Mouse (Mus musculus) spleen, adult 2 months (tissue): ENCODE measurements at regions not wholly inside any gene's neighbourhood (a gene's known extent, or its start where the extent isn't known, plus 50 kb on each side); places are given as distances from the start of the nearest gene placed in this dataset.

Experiments
- DNase-seq, 2 experiments: peaks; one replicate each; pipeline versions ENCODE4 v3.0.0 to v3.0.0-alpha.2; 2012 to 2021; ENCODE audit warnings: low spot score in 2 of 2, low read depth in 1 of 2
- H3K27ac ChIP-seq: fragments of 200-500 bp; 2 replicates; pipeline ENCODE4 v1.5.1; 2012; ENCODE audit warnings: low read length, inconsistent platforms; ENCODE audit not compliant: insufficient read depth
- H3K27me3 ChIP-seq: fragments of 200-500 bp; 2 replicates; pipeline ENCODE4 v1.6.1; 2012; ENCODE audit warnings: mild to moderate bottlenecking, moderate library complexity, low read length, inconsistent platforms; ENCODE audit not compliant: control insufficient read depth, insufficient read depth
- H3K36me3 ChIP-seq: fragments of 200-500 bp; 2 replicates; pipeline ENCODE4 v1.6.1; 2012; ENCODE audit warnings: mild to moderate bottlenecking, low read length, inconsistent platforms; ENCODE audit not compliant: control insufficient read depth, insufficient read depth
- H3K4me1 ChIP-seq: fragments of 200-500 bp; 2 replicates; pipeline ENCODE4 v1.6.1; 2011; ENCODE audit warnings: inconsistent platforms; ENCODE audit not compliant: control insufficient read depth, insufficient read depth, insufficient read length
- H3K4me3 ChIP-seq: fragments of 200-500 bp; 2 replicates; pipeline ENCODE4 v1.5.1; 2011; ENCODE audit warnings: mild to moderate bottlenecking, inconsistent platforms; ENCODE audit not compliant: insufficient read depth, insufficient read length; ENCODE audit errors: extremely low read depth
- CTCF ChIP-seq: fragments of 200-500 bp; IDR thresholded peaks from 2 replicates; pipeline ENCODE4 v1.5.1; 2011; ENCODE audit warnings: mild to moderate bottlenecking, inconsistent platforms; ENCODE audit not compliant: insufficient read depth, insufficient read length, insufficient replicate concordance; ENCODE audit errors: extremely low read depth
- POLR2A ChIP-seq: fragments of 200-500 bp; IDR thresholded peaks from 2 replicates; pipeline ENCODE4 v1.6.1; 2011; ENCODE audit warnings: low read depth, low read length, inconsistent platforms
- WGBS: fragments of 180-500 bp; shearing (Covaris S2); methylation state at CpG from one replicate; pipeline ENCODE4 v1.1.7; 2018; 5-methylcytosine and 5-hydroxymethylcytosine counted together

GRCm38 (mm10) chr1:60823006-60823665 is 63.7 kb upstream of the Ctla4 start:
- 61% methylated on average over 8 of the region's 8 CpGs for WGBS
- peak; percentile 43 to 67 for DNase-seq
- Histone ChIP-seq H3K4me1 (no peaks in the 10 kb centered on the region), H3K36me3 (no peaks in the 10 kb centered on the region), H3K27me3 (no peaks in the 10 kb centered on the region), H3K4me3 (no peak overlapping the region), H3K27ac (no peak overlapping the region)
- TF ChIP-seq CTCF (peak; percentile 77; the same call in 1 of the 2 replicates), POLR2A (no peak)

GRCm38 (mm10) chr1:60824218-60825125 is 62.3 kb upstream of the Ctla4 start:
- no peak for DNase-seq
- Histone ChIP-seq H3K4me1 (no peaks in the 10 kb centered on the region), H3K36me3 (no peaks in the 10 kb centered on the region), H3K4me3 (no peak overlapping the region), H3K27me3 (no peaks in the 10 kb centered on the region), H3K27ac (no peak overlapping the region)
- WGBS, result 59% methylated on average over 5 of the region's 5 CpGs
- TF ChIP-seq CTCF (no peak), POLR2A (no peak)

- H3K4me1 ChIP-seq, result no peaks in the 10 kb centered on the region
- no peak overlapping the region for H3K27ac ChIP-seq
- no peaks in the 10 kb centered on the region for H3K36me3 ChIP-seq
- no peak for DNase-seq
- H3K27me3 ChIP-seq, result no peaks in the 10 kb centered on the region
- WGBS, result 87% methylated on average over 9 of the region's 9 CpGs
- TF ChIP-seq POLR2A (no peak), CTCF (no peak)
- H3K4me3 ChIP-seq, result no peak overlapping the region
Observed at GRCm38 (mm10) chr1:60825256-60826186, 61.3 kb upstream of the Ctla4 start.

- no peaks in the 10 kb centered on the region for H3K27me3 ChIP-seq
- H3K27ac ChIP-seq, result no peak overlapping the region
- H3K4me1 ChIP-seq, result no peaks in the 10 kb centered on the region
- TF ChIP-seq CTCF, result no peak
- TF ChIP-seq POLR2A, result no peak
- no peaks in the 10 kb centered on the region for H3K36me3 ChIP-seq
- DNase-seq, result no peak
- H3K4me3 ChIP-seq, result no peak overlapping the region
Observed at GRCm38 (mm10) chr1:60826981-60827380, 59.8 kb upstream of the Ctla4 start.

- Histone ChIP-seq H3K27me3 (no peaks in the 10 kb centered on the region), H3K27ac (no peak overlapping the region), H3K4me3 (no peak overlapping the region), H3K36me3 (no peaks in the 10 kb centered on the region), H3K4me1 (no peaks in the 10 kb centered on the region)
- 80% methylated on average over 6 of the region's 6 CpGs for WGBS
- DNase-seq, result no peak
- no peak for TF ChIP-seq POLR2A
- TF ChIP-seq CTCF, result no peak
Observed at GRCm38 (mm10) chr1:60828152-60828551, 58.6 kb upstream of the Ctla4 start.

GRCm38 (mm10) chr1:60829849-60830248 is 57.0 kb upstream of the Ctla4 start:
- 61% methylated on average over 3 of the region's 3 CpGs for whole genome bisulfite sequencing

More at GRCm38 (mm10) chr1:60829849-60830248, 57.0 kb upstream of the Ctla4 start:
- Histone ChIP-seq H3K4me1 (no peaks in the 10 kb centered on the region), H3K27me3 (no peaks in the 10 kb centered on the region), H3K36me3 (no peaks in the 10 kb centered on the region), H3K27ac (no peak overlapping the region), H3K4me3 (no peak overlapping the region)
- DNase-seq, result no peak
- no peak for TF ChIP-seq POLR2A
- TF ChIP-seq CTCF, result no peak
